Mouse (Mus musculus) C2C12 (cell line): ENCODE measurements at regions not wholly inside any gene's neighbourhood (a gene's known extent, or its start where the extent isn't known, plus 50 kb on each side); places are given as distances from the start of the nearest gene placed in this dataset.

Experiments used
- CEBPB ChIP-seq: IDR thresholded peaks from one replicate; pipeline ENCODE4 v1.6.1; 2011; ENCODE audit warnings: low read depth, mild to moderate bottlenecking, control low read depth, moderate library complexity
- CTCF ChIP-seq: IDR thresholded peaks from one replicate; pipeline ENCODE4 v1.5.1; 2011; ENCODE audit not compliant: control insufficient read depth, insufficient read depth, insufficient read length
- FOSL1 ChIP-seq: IDR thresholded peaks from one replicate; pipeline ENCODE4 v1.8.0; 2011; ENCODE audit warnings: mild to moderate bottlenecking, low read length; ENCODE audit not compliant: poor library complexity, insufficient read depth, severe bottlenecking
- MAX ChIP-seq: IDR thresholded peaks from one replicate; pipeline ENCODE4 v1.6.1; 2011; ENCODE audit warnings: mild to moderate bottlenecking, control low read depth
- MYOD1 ChIP-seq: IDR thresholded peaks from one replicate; pipeline ENCODE4 v1.6.1; 2011; ENCODE audit warnings: low read depth; ENCODE audit not compliant: control insufficient read depth, insufficient read length
- MYOG ChIP-seq: IDR thresholded peaks from one replicate; pipeline ENCODE4 v1.6.1; 2011; ENCODE audit not compliant: control insufficient read depth, insufficient read length; ENCODE audit errors: extremely low read depth
- USF1 ChIP-seq: IDR thresholded peaks from one replicate; pipeline ENCODE4 v1.6.1; 2011; ENCODE audit warnings: low read depth, mild to moderate bottlenecking, control low read depth, moderate library complexity

DNA sequence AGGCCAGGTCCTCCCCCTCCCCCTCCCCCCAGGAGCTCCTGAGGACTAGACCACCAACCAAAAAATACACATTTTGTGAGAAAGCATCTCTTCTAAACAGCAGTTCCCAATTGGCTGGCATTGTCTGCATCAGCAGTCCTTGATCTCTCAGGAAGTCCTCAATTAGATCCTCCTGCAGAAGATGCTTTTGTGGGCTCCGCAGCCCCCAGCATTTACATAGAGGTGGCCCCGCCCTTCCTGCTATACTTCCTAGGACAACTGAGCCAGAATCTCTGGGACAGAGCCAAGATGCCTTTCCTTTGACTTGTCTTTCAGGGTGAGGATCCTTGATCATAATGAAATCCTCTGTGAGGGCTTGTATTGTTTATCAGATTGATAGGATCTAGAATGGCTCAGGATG lies 143.9 kb upstream of the Chd6 start:
- no peak for TF ChIP-seq USF1
- TF ChIP-seq CTCF = no peak
- TF ChIP-seq MYOG = no peak
- TF ChIP-seq MAX = no peak
- no peak for TF ChIP-seq MYOD1
- TF ChIP-seq CEBPB = no peak
- TF ChIP-seq FOSL1 = no peak
